Mouse (Mus musculus) E14TG2a.4 (cell line): ENCODE data around the gene Daglb.

ENCODE experiments used
- H3K27me3 ChIP-seq: 2 replicates; pipeline ENCODE4 v1.6.1; 2014; ENCODE audit warnings: low read length, control low read depth; ENCODE audit not compliant: insufficient read depth
- H3K36me3 ChIP-seq: 2 replicates; pipeline ENCODE4 v1.6.1; 2014; ENCODE audit warnings: low read length, control low read depth; ENCODE audit not compliant: insufficient read depth
- H3K4me1 ChIP-seq: replicated peaks from 2 replicates; pipeline ENCODE4 v1.6.1; 2014; ENCODE audit warnings: low read depth, low read length, control low read depth
- H3K4me3 ChIP-seq: replicated peaks from 2 replicates; pipeline ENCODE4 v1.5.1; 2014; ENCODE audit warnings: mild to moderate bottlenecking, low read length
- H3K9me3 ChIP-seq: 2 replicates; pipeline ENCODE4 v1.6.1; 2014; ENCODE audit warnings: low read length, control low read depth
- CTCF ChIP-seq: conservative IDR thresholded peaks from 2 replicates; pipeline ENCODE4 v1.5.1; 2014; ENCODE audit warnings: low read length
- NANOG ChIP-seq: IDR thresholded peaks from 2 replicates; pipeline ENCODE4 v1.6.1; 2014; ENCODE audit warnings: borderline replicate concordance, low read length, mixed read lengths
- POU5F1 ChIP-seq: IDR thresholded peaks from 2 replicates; pipeline ENCODE4 v1.6.1; 2014; ENCODE audit warnings: low read length, borderline replicate concordance

Gene Daglb

DNA sequence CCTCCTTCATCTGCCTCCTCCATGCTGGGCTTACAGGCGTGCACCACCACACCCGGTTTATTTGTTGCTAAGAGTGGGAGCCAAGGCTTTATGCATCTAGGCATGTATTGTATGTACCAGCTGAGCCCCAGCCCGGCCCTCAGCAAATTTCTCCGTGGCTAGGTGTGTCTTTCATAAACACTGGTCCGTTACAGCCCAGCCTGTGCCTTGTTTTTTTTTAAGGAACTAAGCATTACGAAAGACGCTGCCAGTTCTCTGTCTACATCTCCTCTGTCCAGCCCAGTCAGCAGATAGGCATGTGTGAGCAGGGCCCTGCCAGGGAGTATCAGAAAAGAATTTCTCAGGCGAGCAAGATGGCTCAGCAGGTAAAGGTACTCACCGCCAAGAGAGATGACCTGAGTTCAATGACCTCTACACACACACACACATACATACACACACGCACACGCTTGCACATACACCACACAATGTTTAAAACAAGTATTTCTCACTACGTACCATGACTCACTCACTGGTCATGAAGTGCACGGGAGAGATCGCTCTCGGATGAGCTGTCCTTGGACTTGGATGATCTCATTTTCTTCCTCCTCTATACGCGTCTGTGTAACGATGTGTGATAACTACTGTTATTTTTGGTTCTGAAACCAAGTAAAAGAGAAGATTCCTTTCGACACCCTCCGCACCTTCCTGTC, 10.9 kb downstream of the Daglb start:
- H3K4me1 ChIP-seq = peaks cover 10% of the 10 kb centered on the region
- no peak overlapping the region for H3K4me3 ChIP-seq
- no peaks in the 10 kb centered on the region for H3K27me3 ChIP-seq
- no peak for TF ChIP-seq NANOG
- no peak for TF ChIP-seq POU5F1
- no peak for TF ChIP-seq CTCF
- H3K36me3 ChIP-seq = peaks cover 3% of the 10 kb centered on the region; the same call in 1 of the 2 replicates
- no peaks in the 10 kb centered on the region for H3K9me3 ChIP-seq

DNA sequence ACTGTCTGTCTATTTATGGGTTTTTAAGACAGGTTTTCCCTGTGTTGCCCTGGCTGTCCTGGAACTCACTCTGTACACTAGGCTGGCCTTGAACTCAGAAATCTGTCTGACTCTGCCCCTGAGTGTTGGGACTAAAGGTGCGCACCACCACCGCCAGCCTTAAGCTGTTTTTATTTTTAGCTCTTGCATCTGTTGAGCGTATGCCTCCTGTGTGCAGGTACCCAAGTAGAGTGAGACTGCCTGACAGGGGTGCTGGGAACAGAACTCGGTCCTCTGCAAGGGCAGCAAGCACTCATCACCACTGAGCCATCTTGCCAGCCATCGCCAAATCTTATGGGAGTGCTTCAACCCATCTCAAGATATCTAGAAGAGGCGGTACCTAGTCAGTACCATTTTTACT, 11.6 kb downstream of the Daglb start:
- no peaks in the 10 kb centered on the region for H3K27me3 ChIP-seq
- peaks cover 10% of the 10 kb centered on the region for H3K4me1 ChIP-seq
- no peaks in the 10 kb centered on the region for H3K9me3 ChIP-seq
- TF ChIP-seq POU5F1 (no peak), NANOG (no peak), CTCF (no peak)
- no peak overlapping the region for H3K4me3 ChIP-seq
- H3K36me3 ChIP-seq = peaks cover 3% of the 10 kb centered on the region; the same call in 1 of the 2 replicates

DNA sequence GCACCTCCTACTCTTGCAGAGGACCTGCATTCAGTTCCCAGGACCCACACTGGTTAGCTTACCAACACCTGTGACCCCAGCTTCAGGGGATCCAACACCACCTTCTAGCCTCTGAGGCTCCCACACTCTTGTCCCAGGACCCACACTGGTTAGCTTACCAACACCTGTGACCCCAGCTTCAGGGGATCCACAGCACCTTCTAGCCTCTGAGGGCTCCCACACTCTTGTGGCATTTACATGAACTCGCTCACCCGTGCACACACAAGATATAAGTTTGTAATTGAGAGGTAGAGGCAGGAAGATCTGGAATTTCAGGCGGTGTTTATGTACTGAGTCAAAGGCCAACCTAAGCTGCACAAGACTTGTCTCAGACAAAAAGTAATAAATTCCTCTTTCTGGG, 13.5 kb downstream of the Daglb start:
- H3K9me3 ChIP-seq = no peaks in the 10 kb centered on the region
- TF ChIP-seq POU5F1 = no peak
- no peak for TF ChIP-seq CTCF
- TF ChIP-seq NANOG = no peak
- peaks cover 10% of the 10 kb centered on the region for H3K4me1 ChIP-seq

DNA sequence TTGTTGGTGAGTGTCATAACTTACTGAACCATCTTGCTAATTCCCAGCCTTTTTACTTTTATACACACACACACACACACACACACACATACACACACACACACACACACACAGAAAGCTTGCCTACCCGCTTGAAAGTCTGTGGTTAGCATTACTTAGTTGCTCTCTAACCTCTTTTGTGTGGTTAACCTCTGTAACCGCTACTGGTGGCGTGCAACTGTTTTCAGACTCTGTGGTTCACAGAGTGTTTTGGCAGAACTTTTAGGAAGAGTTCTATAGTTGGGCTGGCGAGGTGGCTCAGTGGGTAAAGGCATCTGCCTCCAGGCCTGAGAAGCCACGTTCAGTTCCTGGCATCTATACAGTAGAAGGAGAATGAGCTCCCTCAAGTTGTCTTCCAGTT, 20.6 kb downstream of the Daglb start:
- no peaks in the 10 kb centered on the region for H3K36me3 ChIP-seq

More for the DNA sequence above, 13.5 kb downstream of the Daglb start:
- Histone ChIP-seq H3K4me3 (no peak overlapping the region), H3K36me3 (peaks cover 3% of the 10 kb centered on the region; the same call in 1 of the 2 replicates), H3K27me3 (no peaks in the 10 kb centered on the region)

DNA sequence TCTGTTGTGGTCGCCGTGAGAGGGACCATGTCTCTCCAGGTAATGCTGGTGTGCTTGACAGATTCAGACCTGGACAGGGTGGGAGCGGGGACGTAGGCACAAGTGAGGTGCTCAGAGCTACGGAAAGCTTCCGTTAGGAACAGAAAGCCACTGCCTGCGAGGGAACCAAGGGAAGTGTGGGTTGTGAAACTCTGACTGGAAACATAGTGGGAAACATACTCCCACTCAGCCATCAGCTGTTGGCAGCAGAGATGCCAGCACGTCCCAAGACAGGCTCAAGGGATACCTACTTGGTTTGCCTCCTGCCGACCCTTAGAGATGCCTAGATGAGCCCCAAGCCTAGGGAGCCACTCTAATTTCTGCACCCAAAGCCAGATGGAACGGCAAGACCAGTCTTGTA, 22.8 kb downstream of the Daglb start:
- Histone ChIP-seq H3K4me1 (no peaks in the 10 kb centered on the region), H3K4me3 (no peak overlapping the region), H3K9me3 (no peaks in the 10 kb centered on the region), H3K27me3 (no peaks in the 10 kb centered on the region), H3K36me3 (no peaks in the 10 kb centered on the region)
- no peak for TF ChIP-seq POU5F1
- TF ChIP-seq CTCF = no peak
- TF ChIP-seq NANOG = no peak

More for the DNA sequence above, 20.6 kb downstream of the Daglb start:
- TF ChIP-seq CTCF (no peak), NANOG (no peak), POU5F1 (no peak)
- no peak overlapping the region for H3K4me3 ChIP-seq
- no peaks in the 10 kb centered on the region for H3K27me3 ChIP-seq
- H3K4me1 ChIP-seq = no peaks in the 10 kb centered on the region
- no peaks in the 10 kb centered on the region for H3K9me3 ChIP-seq

DNA sequence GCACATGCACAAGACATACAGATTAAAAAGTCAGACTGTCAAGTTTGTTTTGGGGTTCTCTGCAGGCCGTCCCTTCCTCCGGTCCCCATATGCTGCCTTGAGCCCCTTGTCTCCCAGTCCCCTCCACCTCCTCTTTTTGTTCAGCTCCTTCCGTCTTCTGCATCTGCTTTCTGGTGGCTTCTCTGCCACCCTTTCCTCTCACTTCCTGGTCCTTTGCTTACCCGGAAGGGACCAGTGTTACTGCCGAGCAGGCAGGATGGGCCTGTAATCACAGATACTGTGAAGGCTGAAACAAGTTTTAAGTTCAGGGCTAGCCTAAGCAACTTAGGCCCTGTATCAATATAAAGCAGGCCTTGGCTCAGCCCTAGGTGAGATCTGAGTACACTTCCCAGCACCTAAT, 23.6 kb downstream of the Daglb start:
- Histone ChIP-seq H3K27me3 (no peaks in the 10 kb centered on the region), H3K9me3 (no peaks in the 10 kb centered on the region), H3K4me1 (no peaks in the 10 kb centered on the region), H3K4me3 (no peak overlapping the region), H3K36me3 (no peaks in the 10 kb centered on the region)
- no peak for TF ChIP-seq CTCF
- TF ChIP-seq NANOG = no peak
- no peak for TF ChIP-seq POU5F1

DNA sequence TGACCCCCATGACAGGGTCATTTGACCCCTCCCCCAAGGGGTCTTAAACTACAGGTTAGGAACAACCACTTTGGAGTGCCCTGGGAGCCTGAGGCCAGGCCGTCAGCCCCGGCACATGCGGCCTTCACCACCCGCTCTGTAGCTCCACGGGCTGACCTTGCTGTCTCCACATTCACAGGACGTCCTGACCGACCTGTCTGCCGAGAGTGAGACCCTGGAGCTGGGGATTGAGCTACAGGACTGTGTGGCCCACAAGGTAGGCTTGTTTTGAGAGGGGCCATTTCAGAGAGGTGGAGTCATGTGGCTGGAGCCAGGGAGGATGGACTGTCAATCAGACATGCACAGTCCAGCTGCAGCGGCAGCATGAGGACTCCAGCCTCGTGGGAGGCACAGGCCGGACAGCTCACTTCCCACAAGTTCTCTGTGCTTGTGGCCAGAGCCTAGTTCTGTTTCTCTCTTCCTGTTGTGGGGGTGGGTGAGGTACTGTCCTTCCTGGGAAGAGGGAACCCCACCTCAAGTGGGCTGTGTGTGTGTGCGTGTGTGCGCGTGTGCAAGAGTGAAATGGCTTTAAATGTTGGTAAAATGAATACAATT, 25.5 kb downstream of the Daglb start:
- no peak for TF ChIP-seq POU5F1
- TF ChIP-seq NANOG = no peak
- no peak for TF ChIP-seq CTCF
- H3K9me3 ChIP-seq = no peaks in the 10 kb centered on the region
- H3K36me3 ChIP-seq = no peaks in the 10 kb centered on the region
- no peak overlapping the region for H3K4me3 ChIP-seq
- H3K4me1 ChIP-seq = no peaks in the 10 kb centered on the region; the same call in 1 of the 2 replicates
- no peaks in the 10 kb centered on the region for H3K27me3 ChIP-seq

DNA sequence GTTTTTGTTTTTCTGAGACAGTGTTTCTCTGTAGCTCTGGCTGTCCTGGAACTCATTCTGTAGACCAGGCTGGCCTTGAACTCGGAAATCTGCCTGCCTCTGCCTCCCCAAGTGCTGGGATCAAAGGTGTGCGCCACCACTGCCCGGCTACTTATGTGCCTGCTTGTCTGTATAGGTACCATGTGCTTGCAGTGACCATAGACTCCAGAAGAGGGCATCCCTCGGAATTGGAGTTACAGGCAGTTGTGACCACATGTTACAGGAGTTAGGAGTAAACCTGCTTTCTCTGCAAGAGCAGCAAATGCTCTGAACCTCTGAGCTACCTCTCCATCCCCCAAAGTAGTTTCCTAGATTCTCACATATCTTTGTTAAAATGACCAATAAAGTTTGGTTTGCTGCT, 27.4 kb downstream of the Daglb start:
- no peak; the same call in 1 of the 2 replicates for TF ChIP-seq CTCF
- Histone ChIP-seq H3K27me3 (no peaks in the 10 kb centered on the region), H3K36me3 (no peaks in the 10 kb centered on the region), H3K9me3 (no peaks in the 10 kb centered on the region), H3K4me3 (no peak overlapping the region), H3K4me1 (no peaks in the 10 kb centered on the region; the same call in 1 of the 2 replicates)
